Mouse (Mus musculus): Measurements from ENCODE around the gene Hivep2.

DNA sequence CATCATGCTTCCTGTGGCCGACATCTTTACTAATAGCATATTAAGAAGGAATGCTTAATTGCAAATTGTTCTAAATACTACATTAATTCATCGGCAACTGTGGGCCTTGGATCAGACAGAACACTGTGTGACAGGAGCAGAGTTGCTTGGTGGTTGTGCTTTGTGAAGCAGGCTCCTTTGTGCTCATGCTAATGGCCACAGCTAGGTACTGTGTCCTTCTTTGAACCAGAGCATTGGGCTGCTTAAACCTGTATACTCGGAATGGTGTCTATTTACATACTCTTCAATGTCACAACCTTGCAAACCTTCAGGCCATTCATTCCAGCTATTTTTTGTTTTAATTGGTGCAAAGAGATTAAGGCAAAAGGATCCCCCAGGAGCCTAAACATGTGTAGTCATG is 115.9 kb downstream of the Hivep2 start:
- TF ChIP-seq GATA1 (IDR thresholded peaks at IDR 0.05; ENCODE audit: borderline replicate concordance, low read length) (no peak), FLI1 (IDR thresholded peaks at IDR 0.05; ENCODE audit: low read length) (no peak)
